Mouse (Mus musculus) spleen, adult 12 weeks (tissue): Measurements from ENCODE around the gene Sptb.

ENCODE experiments used
- DNase-seq: peaks from one replicate; pipeline ENCODE4 v3.0.0; 2022; ENCODE audit warnings: low spot score

The Sptb gene

GRCm38 (mm10) chr12:76541475-76541874, 168.9 kb downstream of the Sptb start:
- no peak for DNase-seq

- DNase-seq, result no peak
These were observed 169.6 kb downstream of the Sptb start for GRCm38 (mm10) chr12:76540701-76541221.

GRCm38 (mm10) chr12:76540169-76540568, 170.2 kb downstream of the Sptb start:
- DNase-seq, result no peak

- peak; percentile 41 for DNase-seq
These were observed 172.9 kb downstream of the Sptb start for GRCm38 (mm10) chr12:76537434-76537833.

GRCm38 (mm10) chr12:76536591-76537153, 173.7 kb downstream of the Sptb start:
- DNase-seq, result no peak

GRCm38 (mm10) chr12:76535471-76535900, 174.9 kb downstream of the Sptb start:
- no peak for DNase-seq

GRCm38 (mm10) chr12:76534641-76535283, 175.6 kb downstream of the Sptb start:
- DNase-seq, result no peak

- no peak for DNase-seq
These were observed 176.1 kb downstream of the Sptb start for GRCm38 (mm10) chr12:76534233-76534632.

GRCm38 (mm10) chr12:76533377-76534222, 176.7 kb downstream of the Sptb start:
- DNase-seq, result peak; percentile 14

GRCm38 (mm10) chr12:76532926-76533376, 177.4 kb downstream of the Sptb start:
- no peak for DNase-seq

GRCm38 (mm10) chr12:76531986-76532925, 178.1 kb downstream of the Sptb start:
- no peak for DNase-seq

GRCm38 (mm10) chr12:76530580-76531139, 179.7 kb downstream of the Sptb start, which contains the start of gene Plekhg3:
Gene Plekhg3 (plus strand): TSS chr12:76530891.
- no peak for DNase-seq
